Mouse (Mus musculus) adrenal gland, postnatal 14 days (tissue): ENCODE measurements around the gene Uba2. TPM values are rescaled to one million over a fixed set of nuclear protein-coding genes. Genes with fewer than 3 reads are reported as not detected.
"Not testable (repeated sequence)": the region's sequence is repeated elsewhere in the genome, so short reads cannot be mapped to it uniquely, and the experiment has no call there.

Experiments
- DNase-seq: peaks from one replicate; pipeline ENCODE4 v3.0.0; 2021; ENCODE audit warnings: mixed read lengths
- total RNA-seq: library from RNA; stranded (reverse); gene quantifications from 2 replicates; pipeline ENCODE4 v1.2.3, GENCODE M21; 2021

Gene Uba2
- total RNA-seq, 1 experiment from 2014 or later: 80.4 TPM

DNA sequence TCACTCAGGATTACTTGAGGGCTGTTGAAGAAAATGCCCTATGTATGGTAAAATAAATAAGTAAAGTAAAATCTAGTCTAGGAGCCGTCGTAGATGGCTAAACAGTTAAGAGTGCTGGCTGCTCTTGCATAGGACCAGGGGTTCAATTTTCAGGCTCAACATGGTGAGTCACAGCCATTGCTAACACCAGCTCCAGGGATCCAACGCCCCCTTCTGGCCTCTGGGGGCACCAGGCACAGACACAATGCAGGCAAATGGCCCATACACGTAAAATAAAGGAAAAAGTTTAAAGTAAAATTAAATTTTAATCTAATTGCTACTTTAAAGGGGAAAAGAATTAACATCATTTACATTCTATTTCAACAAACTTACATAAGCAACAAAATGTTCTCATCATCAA is 2.5 kb downstream of the Uba2 start:
- DNase-seq: peak; percentile 80

DNA sequence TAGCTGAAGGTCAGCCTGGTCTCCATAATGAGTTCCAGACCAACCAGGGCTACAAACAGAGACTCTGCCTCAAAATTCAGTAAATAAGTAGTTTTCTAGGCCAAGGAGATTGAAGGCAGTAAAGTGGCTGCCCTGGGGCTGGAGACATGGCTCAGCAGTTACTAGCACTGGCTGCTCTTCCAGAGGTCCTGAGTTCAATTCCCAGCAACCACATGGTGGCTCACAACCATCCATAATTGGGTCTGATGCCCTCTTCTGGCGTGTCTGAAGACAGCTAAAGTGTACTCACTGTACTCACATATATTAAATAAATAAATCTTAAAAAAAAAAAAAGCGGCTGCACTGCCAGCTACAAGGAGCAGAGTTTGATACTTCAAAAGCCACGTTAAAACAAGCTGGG is 3.4 kb downstream of the Uba2 start:
- DNase-seq: no peak

DNA sequence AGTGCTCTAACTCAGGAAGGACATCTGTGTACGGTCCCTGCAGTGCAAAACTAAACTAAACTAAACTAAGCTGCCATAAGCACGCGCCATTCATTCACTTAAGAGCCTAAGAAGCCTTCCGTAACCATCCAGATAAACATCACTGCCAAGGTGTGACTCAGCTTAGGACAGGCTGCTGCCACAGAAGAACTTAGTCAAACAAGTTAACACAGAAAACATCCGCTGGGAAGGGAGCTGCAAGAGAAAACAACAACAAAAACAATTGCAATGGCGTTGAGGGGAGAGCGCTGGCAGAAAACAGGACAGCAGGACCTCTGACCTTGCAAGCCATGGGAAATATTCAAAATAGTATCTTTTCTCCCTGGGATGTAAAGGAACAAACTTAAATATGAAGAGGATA is 4.7 kb downstream of the Uba2 start:
- no peak for DNase-seq

DNA sequence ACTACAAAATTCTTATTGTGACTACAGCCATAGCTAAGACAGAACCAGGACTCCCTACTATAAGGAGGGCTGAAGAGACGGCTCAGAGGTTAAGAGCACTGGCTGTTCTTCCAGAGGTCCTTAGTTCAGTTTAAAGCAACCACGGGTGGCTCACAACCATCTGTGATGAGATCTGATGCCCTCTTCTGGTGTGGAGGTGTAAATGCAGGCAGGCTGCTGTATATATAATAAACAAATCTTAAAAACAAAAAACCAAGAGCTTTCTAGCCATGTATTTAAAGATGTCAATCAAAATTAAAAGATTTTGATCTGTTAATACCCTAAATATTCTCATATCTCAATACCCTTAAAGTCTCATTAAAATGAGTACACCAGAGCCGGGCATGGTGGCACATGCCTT is 10.2 kb downstream of the Uba2 start:
- no peak for DNase-seq

DNA sequence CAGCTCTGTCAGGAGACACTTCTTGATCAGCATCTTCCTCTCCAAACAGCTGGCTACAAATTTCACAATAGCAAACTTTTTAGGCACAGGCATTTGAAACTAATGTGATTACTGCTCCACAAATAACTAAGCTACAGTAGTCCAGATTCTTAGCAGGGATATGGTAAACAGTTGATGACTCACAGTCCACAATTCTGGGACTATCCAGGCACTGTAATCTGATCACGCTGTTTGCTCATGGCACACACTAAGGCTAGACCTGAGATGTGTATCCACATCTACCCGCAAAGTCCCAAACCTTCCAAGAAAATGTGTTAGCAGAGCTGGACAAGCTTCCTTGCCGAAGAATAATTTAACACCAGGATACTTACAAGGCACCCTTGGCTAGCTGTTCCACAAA is 11.4 kb downstream of the Uba2 start:
- DNase-seq: no peak

DNA sequence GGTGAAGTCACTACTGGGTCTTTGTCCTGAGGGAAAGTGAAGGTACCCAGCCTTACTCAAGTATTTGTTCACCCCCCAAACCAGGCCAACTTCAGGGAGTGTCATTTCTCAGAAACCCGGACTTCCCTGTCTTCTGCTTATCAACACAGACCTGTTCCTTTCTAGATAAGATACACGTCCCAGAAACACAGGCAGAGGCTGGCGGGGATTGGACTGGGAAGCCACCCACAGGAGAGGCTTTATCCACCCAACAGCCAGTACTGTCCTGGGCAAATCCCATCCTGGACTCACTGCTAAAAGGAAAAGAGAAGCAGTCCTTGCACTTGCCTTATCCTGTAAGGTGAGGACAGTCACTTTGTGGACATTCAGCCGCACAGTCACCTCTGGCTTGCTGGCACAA is 22.2 kb downstream of the Uba2 start:
- no peak for DNase-seq

DNA sequence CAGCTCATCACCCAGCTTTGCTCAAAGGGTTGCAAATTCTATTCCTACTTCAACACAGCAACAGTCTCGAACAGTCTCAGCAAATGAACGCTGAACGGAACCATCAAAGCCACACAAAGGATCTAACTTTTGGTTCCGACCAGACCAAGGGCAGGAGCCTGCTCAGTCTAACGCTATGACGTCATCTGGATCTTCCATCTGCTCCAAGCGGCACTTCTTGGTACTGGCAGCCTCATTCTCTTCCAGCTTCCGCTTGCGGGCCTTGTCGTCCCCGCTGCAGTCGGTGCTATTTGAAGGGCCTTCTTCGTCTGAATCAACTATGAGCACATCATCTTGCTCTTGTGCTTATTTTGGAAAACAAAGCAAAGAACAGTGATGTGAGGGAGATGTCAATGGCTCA is 28.3 kb downstream of the Uba2 start:
- no peak for DNase-seq

DNA sequence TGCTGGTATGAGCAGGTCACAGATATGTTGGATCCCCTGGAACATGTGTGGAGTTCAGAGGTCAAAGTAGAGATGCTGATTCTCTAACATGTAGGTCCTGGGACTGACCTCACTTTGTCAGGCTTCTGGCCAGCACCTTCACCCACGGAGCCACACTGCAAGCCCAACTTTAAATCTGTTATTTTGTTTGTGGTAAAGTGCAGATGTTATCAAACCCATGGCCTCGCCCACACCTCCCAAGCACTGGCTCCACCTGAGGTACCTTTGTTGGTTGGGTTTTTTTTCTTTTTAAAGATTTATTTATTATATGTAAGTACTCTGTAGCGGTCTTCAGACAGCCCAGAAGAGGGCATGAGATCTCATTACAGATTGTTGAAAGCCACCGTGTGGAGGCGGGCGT is 29.9 kb downstream of the Uba2 start:
- no peak for DNase-seq

DNA sequence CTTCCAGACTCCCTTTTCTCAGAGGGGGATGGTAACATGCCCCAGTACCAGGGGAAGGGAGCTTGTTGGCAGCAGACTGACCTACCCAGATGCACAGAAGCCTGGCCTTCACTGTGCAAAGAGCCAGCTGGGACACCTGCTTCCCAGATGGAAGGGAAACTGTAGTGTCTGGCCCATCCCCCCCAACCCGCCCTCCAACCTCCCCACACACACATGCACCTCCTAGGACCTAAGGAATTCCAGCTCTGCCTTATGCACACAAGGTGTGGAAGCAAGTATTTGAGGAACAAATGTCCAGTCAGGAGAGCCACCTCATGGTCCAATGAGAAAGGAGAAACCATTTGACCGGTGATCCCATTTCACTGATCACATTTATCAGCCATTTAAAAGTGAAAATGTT is 35.1 kb downstream of the Uba2 start:
- no peak for DNase-seq

DNA sequence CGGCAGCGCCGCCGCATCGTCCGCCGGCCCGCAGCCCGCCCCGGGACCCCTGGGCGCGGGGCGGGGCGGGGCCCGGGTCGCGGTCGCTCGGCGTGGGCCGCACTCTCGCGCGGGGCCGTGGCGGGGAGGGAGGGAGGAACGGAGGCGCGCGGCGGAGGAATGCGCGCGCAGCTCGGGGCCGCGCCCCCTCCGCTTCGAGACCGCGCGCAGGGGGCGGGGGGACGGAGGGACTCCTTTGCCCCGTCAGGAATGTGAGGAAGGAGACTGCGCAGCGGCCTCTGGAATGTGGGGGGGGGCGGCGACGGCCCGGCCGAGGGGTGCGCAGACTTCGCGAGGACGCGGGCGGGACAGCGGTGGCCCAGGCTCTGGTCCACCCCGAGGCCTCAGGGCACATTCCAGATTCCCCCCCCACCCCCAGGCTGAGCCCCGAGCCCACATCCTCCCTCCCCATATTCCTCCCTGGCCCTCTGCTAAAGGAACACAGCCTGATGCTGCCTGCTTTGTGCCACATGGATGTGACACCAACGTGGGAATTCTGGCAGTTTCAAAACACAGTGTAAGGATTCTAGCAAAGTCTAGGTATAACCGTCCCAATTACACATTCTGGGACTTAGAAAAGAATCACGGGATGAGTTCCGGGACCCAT is 36.2 kb downstream of the Uba2 start, which contains the start of gene Wtip:
Wtip (minus strand) TSS at position 152 of the 646 bp plus-strand sequence.
- DNase-seq: peak; percentile 94

DNA sequence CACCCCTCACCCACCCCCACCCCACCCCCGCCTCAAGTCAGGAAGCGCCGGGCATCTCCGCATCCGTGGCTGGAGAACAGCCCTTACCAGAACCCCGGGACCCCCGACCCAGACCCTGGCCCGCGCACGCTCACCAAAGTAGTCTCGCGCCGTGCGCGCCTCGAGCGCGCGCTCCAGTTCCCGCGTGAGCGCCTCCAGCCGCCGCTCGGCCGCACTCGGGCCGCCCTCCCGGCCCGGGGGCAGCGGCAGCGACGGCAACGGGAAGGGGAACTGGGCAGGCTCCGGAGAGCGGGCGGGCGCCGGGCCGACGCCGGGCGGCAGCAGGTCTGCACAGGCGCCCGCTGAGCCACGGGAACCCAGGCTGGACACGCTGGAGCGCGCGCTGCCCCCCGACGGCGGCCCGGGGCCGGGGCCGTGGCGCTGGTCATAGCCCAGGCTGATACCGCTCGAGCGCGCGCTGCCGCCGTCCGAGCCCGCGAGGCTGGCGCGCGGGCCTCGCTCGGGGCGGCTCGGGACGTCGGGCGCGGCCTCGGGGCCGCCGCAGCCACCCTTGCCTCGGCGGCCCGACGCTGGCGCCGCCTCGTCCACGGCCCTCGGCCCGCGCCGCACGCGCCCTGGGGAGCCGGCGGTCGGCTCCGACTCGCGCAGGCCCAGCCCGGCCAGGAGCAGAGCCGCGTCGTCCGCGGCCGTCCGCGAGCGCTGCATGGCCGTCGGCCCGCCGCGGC is 36.9 kb downstream of the Uba2 start:
- DNase-seq: peak; percentile 63

DNA sequence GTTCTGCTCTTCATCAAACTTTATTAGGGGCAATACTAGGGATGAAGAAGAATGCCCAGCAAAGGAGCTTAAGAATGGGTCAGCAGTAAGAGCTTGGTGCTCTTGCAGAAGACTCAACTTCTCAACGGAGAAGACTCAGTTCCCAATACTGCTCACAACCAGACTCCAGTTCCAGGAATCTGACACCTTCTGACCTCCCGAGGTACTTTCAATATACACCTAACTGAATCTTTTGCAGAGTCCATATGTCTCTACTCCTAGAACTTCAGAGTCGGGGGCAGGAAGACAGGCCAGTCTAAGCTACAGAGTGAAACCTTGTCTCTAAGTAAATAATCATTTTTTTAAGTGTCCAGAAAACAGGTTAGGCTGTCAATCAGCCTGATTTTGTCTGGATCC is 37.4 kb downstream of the Uba2 start:
- DNase-seq: no peak

DNA sequence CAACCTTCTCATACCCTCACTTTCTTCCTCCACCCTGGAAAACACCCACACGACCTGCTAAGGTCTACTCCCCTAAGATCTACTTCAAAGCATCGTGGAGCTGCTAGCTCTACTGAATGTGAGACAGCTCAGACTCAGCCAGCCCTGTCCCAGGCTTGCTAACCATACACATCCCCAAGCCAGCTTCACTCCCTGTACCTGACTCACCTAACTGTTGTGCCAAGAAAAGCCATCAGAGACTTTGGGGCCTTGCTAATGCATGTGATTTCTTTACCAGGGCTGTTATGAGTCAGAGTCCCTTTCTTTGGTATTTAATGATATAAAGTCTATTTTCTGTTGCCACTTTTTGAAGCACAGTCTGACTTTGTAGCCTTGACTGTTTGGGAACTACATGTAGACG is 38.3 kb downstream of the Uba2 start:
- DNase-seq: peak; percentile 40

DNA sequence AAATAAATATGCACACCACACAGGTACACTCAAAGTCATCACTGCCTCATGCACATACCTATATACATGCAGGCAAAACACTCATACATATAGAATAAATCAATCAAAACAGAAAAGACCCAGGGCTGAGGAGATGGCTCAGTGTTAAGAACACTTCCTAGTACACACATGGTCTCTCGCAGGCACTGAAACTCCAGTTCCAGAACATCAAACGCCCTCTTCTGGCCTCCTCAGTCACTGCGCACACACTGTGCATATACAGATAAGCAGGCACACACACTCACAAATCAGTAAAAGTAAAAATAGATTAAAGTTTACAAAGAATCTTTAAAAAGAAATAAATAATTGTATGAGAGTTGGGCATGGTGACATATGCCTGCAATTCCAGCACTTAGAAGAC is 43.1 kb downstream of the Uba2 start:
- no peak for DNase-seq

DNA sequence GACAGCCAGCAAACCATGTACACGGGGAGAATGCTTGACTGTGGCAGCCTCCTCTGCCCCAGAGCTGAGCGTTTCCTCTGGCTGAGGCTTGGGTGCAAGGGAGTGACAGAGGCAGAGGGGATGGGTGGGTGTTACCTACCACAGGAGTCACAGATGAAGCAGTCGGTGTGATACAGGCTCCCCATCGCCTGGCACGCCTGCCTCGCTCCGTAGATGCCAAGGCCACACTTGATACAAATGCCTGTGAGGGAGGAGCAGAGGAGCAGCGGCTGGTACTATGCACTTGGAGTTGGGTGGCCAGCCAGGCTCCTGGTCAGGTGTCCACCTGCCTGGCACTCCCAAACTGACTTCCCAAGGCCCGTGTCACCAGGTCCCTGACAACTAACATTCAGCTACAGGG is 44.1 kb downstream of the Uba2 start:
- DNase-seq: peak; percentile 38

DNA sequence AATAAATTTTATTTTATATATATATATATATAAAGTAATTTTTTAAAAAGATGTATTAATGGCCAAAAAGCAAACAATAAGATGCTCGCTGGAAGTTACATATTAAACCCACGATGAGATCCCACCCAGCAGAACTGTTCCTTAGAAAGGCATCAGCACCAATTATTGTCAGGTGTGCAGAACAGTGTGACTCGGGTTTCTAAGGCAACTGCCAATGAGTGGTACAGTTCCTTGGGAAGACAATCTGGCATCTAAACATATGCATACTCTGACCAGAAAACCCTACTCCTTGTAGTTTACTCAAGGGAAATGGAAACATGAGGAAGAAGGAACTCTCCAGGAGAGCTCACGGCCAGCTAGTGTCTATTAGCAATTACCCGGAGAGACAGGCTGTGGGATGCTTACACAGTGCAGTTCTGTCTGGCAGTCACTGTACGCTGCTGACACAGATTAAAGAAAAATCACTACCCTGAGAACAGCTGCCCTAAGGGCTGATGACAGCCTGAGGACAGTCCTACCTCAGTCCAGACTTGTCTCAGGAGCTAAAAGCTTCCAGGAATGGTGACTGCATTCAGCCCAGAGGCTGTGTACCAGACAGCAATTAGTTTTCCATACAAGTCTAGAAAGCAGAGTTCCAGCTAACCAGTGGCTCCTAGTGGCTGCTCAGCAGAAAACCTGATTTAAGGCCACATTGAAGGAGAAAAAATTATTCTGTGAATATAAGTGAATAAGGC is 46.2 kb downstream of the Uba2 start:
- peak; percentile 23 for DNase-seq

DNA sequence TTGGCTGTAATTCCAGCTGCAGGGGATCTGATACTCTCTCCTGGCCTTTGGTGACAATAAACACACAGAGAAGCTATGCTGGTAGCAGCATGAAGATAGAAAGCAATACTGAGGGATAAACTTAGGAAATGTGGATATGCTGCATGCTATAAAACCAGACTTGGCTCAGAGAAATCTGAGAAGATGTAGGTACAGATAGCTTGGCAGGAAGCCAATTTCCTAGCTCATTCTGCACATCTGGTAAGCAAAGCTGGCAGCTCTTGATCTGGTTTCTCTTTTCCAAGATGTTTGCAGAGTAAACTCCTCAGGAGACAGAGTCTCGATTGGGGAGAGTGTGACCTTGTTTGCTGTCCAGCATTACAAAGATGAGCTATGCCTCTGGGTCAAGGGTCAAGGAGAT is 48.8 kb downstream of the Uba2 start:
- not testable (repeated sequence) for DNase-seq

DNA sequence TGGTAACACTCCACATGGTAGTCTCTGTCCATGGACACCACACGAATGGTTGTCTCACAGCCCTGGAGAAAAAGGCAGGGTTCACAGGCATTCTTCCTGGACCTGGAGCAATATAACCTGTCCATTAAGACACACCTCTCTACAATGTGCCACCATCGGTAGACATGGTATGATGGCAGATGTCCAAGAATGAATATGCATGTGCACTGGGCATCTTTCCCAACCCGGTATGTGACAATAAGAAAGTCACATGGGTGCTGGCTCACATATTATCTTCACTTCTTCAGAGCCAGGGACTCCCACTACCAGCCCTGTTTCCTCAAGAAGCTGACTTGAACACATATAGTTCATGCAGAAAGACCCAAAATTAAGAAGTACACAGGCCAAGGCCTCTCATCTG is 52.8 kb downstream of the Uba2 start:
- DNase-seq: no peak

DNA sequence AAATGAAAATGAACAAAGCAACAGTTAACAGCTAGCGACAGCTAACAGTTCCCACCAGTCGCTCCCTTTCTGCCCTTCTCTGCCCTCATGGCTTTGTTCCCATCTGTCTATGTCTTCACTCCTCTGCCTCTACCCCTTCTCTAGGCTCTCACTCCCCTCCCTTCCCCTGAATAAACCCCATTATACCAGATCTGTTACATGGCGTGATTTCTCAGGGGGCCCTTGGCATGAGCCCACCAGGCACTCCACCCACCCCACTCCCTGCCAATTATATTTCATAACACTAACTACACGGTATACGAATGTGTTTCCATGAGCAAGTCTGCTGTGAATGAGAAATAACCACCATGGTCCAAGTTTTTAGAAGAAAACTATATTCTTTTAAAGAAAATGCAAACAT is 60.2 kb downstream of the Uba2 start:
- DNase-seq: no peak

DNA sequence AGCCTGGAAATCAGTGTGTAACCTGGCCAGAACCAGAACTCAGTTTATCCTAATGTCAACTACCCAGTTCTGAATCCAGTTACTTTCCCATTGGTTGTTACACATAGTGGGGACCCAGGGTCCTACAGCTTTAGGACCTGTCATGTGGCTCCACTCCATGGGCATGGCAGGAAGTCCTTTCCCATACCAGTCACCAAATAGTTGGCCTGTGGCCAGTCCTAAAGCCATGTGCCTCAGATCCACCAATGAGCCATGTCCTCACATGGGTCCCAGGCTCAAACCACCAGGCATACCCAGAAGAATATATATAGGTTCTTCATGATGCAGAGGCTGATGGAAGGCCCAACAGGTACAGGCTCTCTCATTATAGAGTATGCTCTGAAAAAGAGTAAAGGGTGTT is 68.1 kb downstream of the Uba2 start:
- no peak for DNase-seq

DNA sequence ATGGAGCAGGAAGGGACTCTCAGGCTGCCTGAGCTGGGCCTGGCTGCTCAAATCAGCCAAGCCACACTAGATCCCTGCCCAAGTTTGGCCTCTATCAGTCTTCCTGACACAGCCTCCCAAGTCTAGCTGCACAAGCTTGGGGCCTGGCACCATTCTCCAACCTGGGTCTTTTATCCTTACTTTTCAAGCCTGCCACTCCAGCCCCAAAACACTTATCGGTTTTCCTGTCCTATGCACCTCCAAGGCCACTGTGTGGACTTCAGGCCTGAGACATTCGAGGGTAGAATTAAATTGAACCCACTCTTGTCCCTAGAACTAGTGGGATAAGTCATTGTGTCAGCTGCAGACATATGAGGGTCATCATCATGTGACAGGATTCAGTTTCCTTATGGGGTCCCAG is 69.4 kb downstream of the Uba2 start:
- DNase-seq: no peak

DNA sequence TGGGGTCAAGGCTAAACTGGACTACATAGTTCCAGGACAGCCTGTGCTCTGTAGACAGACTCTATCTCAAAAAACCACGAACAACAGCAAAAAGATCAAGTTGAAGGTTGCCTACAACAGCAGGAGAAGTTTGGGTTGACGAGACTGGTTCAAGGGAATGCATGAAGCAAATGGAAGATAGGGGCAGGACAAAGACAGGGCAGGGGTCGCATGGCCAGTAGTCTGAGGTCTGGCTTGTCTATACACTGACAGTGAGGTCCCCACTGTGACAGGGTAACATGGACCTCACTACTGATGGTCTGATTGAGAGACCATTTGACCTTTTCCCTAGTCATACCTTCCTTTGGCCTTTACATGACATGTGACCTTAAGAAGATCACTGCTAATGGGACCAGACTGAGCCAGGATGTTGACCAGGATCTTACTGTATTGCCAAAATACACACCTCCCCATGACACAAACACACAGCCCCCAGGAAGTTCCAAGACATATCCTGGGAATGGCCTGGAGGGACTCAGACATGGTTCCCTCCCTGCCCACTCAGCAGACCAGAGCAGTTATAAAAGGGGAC is 74.4 kb downstream of the Uba2 start, which contains the start of gene Scgb1b30:
Scgb1b30 (plus strand) TSS at position 521 of the 571 bp plus-strand sequence.
- no peak for DNase-seq
